Mouse (Mus musculus): ENCODE data around the gene Tmem88.
A peak's percentile ranks its signal among the peaks of the same experiment; 100 is the strongest.

The Tmem88 gene

GRCm38 (mm10) chr11:69403691-69404594 is 5.9 kb upstream of the Tmem88 start:
- peak in 1 of 2 experiments; percentile 64 for DNase-seq

- DNase-seq = peak in 1 of 2 experiments; percentile 52
These were observed 4.0 kb upstream of the Tmem88 start for GRCm38 (mm10) chr11:69401987-69402386.

- DNase-seq = peak; percentile 95 to 97
These were observed 3.2 kb upstream of the Tmem88 start for GRCm38 (mm10) chr11:69401210-69401637.

- DNase-seq = peak in 1 of 2 experiments; percentile 55
These were observed 2.2 kb upstream of the Tmem88 start for GRCm38 (mm10) chr11:69400083-69400850.

GRCm38 (mm10) chr11:69399201-69400082 is 1.4 kb upstream of the Tmem88 start:
- DNase-seq = peak in 1 of 2 experiments; percentile 65

- peak in 1 of 2 experiments; percentile 55 for DNase-seq
These were observed 609 bp upstream of the Tmem88 start for GRCm38 (mm10) chr11:69398486-69399200.

- peak in 1 of 2 experiments; percentile 62 for DNase-seq
These were observed 415 bp downstream of the Tmem88 start for GRCm38 (mm10) chr11:69397581-69398057.

- DNase-seq = peak; percentile 64 to 90
These were observed 1.3 kb downstream of the Tmem88 start for GRCm38 (mm10) chr11:69396772-69397171.

GRCm38 (mm10) chr11:69395634-69396373 is 2.2 kb downstream of the Tmem88 start:
- DNase-seq = peak; percentile 97 to 98

- DNase-seq = peak; percentile 95 to 96
These were observed 2.8 kb downstream of the Tmem88 start, which contains the start of the genes Naa38 and Cyb5d1 for GRCm38 (mm10) chr11:69395235-69395633. Gene Naa38, plus strand, starts transcription at chr11:69395487. Gene Cyb5d1, minus strand, starts transcription at chr11:69395631.

GRCm38 (mm10) chr11:69394591-69395167 is 3.4 kb downstream of the Tmem88 start:
- DNase-seq = peak in 1 of 2 experiments; percentile 30

GRCm38 (mm10) chr11:69390400-69391034 is 7.5 kb downstream of the Tmem88 start:
- DNase-seq = peak in 1 of 2 experiments; percentile 92

GRCm38 (mm10) chr11:69389531-69390399 is 8.3 kb downstream of the Tmem88 start:
- peak; percentile 77 to 82 for DNase-seq

GRCm38 (mm10) chr11:69388680-69389079 is 9.4 kb downstream of the Tmem88 start:
- DNase-seq = no peak

GRCm38 (mm10) chr11:69386758-69387157 is 11.3 kb downstream of the Tmem88 start:
- no peak for DNase-seq

GRCm38 (mm10) chr11:69384979-69385378 is 13.1 kb downstream of the Tmem88 start:
- peak; percentile 81 to 93 for DNase-seq

- peak in 1 of 2 experiments; percentile 40 for DNase-seq
These were observed 15.4 kb downstream of the Tmem88 start for GRCm38 (mm10) chr11:69382478-69383105.

GRCm38 (mm10) chr11:69381356-69381755 is 16.7 kb downstream of the Tmem88 start:
- DNase-seq = peak; percentile 74 to 77

Data from kidney, postnatal 25 days (tissue).